Mouse (Mus musculus) stomach, embryonic 16.5 days (tissue): ENCODE measurements around the gene Ttc25. TPM values are rescaled to one million over a fixed set of nuclear protein-coding genes. Genes with fewer than 3 reads are reported as not detected.
"Not testable (repeated sequence)": the region's sequence is repeated elsewhere in the genome, so short reads cannot be mapped to it uniquely, and the experiment has no call there.

Experiments
- ATAC-seq: fragments of 200-750 bp; cut with Nextera tagmentation; 2 replicates; pipeline ENCODE4 v1.8.0; 2017; ENCODE audit warnings: moderate number of reproducible peaks, moderate TSS enrichment; ENCODE audit not compliant: insufficient read depth, low FRiP score
- H3K27ac ChIP-seq: fragments of 300-500 bp; sonication (generic); 2 replicates; pipeline ENCODE4 v1.5.1; 2014; ENCODE audit warnings: low read length
- H3K27me3 ChIP-seq: fragments of 300-500 bp; sonication (generic); 2 replicates; pipeline ENCODE4 v1.6.1; 2014; ENCODE audit warnings: low read length, control low read depth, mixed read lengths; ENCODE audit not compliant: control insufficient read depth, insufficient read depth
- H3K36me3 ChIP-seq: fragments of 300-500 bp; sonication (generic); 2 replicates; pipeline ENCODE4 v1.6.1; 2014; ENCODE audit warnings: low read length; ENCODE audit not compliant: control insufficient read depth, insufficient read depth
- H3K4me1 ChIP-seq: fragments of 300-500 bp; sonication (generic); 2 replicates; pipeline ENCODE4 v1.6.1; 2014; ENCODE audit warnings: low read length, control low read depth, mixed read lengths; ENCODE audit not compliant: control insufficient read depth, insufficient read depth
- H3K4me2 ChIP-seq: fragments of 300-500 bp; sonication (generic); 2 replicates; pipeline ENCODE4 v1.6.1; 2014; ENCODE audit warnings: low read depth, low read length, mixed read lengths
- H3K4me3 ChIP-seq: fragments of 300-500 bp; sonication (generic); replicated peaks from 2 replicates; pipeline ENCODE4 v1.5.1; 2014; ENCODE audit warnings: mild to moderate bottlenecking, low read length
- H3K9ac ChIP-seq: fragments of 300-500 bp; sonication (generic); 2 replicates; pipeline ENCODE4 v1.6.1; 2014; ENCODE audit warnings: low read length
- H3K9me3 ChIP-seq: fragments of 300-500 bp; sonication (generic); replicated peaks from 2 replicates; pipeline ENCODE4 v1.6.1; 2016; ENCODE audit warnings: low read length, control low read depth; ENCODE audit not compliant: control insufficient read depth
- WGBS: fragments of 180-500 bp; shearing (Covaris S2); extraction: QIAGEN DNeasy Blood & Tissue Kit; methylation state at CpG from one replicate; pipeline ENCODE4 v1.1.7; 2014; 5-methylcytosine and 5-hydroxymethylcytosine counted together
- polyA plus RNA-seq: library from polyadenylated mRNA; unstranded; fragments of >200 nt; fragmentation: Nextera tagmentation; extraction: Ambion mirVana; gene quantifications from 2 replicates; pipeline ENCODE4 v1.2.1, GENCODE M21; 2015

Gene Ttc25
- polyA plus RNA-seq, 1 experiment from 2014 or later = 0.40 TPM

GRCm38 (mm10) chr11:100527066-100527457 lies 18.3 kb upstream of the Ttc25 start:
- Histone ChIP-seq H3K27me3 (no peaks in the 10 kb centered on the region), H3K27ac (peak overlapping the region; percentile 94), H3K36me3 (peaks cover 13% of the 10 kb centered on the region; the same call in 1 of the 2 replicates), H3K9ac (peak overlapping the region; percentile 84), H3K4me3 (peak overlapping the region; percentile 86), H3K9me3 (no peaks in the 10 kb centered on the region), H3K4me2 (peak overlapping the region; percentile 86), H3K4me1 (peaks cover 30% of the 10 kb centered on the region)
- ATAC-seq = peak; percentile 26; the same call in 1 of the 2 replicates
- WGBS = under 1% methylated on average over 26 of the region's 26 CpGs

- peak within 1 kb of the TSS; percentile 86 for H3K4me2 ChIP-seq
- ATAC-seq = peak; percentile 99
- WGBS = under 1% methylated on average over 54 of the region's 54 CpGs
Observed at GRCm38 (mm10) chr11:100527458-100528374, 17.7 kb upstream of the Ttc25 start, which contains the start of gene Acly. Gene Acly (minus strand): TSS chr11:100528000.

GRCm38 (mm10) chr11:100528375-100529165 lies 16.8 kb upstream of the Ttc25 start:
- Histone ChIP-seq H3K4me2 (peak overlapping the region; percentile 76), H3K27ac (peak overlapping the region; percentile 94), H3K36me3 (no peaks in the 10 kb centered on the region), H3K9me3 (no peaks in the 10 kb centered on the region), H3K4me3 (peak overlapping the region; percentile 86), H3K27me3 (no peaks in the 10 kb centered on the region), H3K9ac (peak overlapping the region; percentile 84), H3K4me1 (peaks cover 30% of the 10 kb centered on the region)
- 21% methylated on average over 19 of the region's 19 CpGs for WGBS
- ATAC-seq = peak; percentile 7; the same call in 1 of the 2 replicates

More at GRCm38 (mm10) chr11:100527458-100528374, 17.7 kb upstream of the Ttc25 start, which contains the start of gene Acly:
- Histone ChIP-seq H3K27ac (peak within 1 kb of the TSS; percentile 94), H3K27me3 (no peaks in the 10 kb centered on the region), H3K4me1 (peaks cover 30% of the 10 kb centered on the region), H3K36me3 (0 out of 2 replicates have a peak, but pooled peaks cover 6% of the 10 kb centered on the region), H3K9ac (peak within 1 kb of the TSS; percentile 84), H3K4me3 (peak within 1 kb of the TSS; percentile 86), H3K9me3 (no peaks in the 10 kb centered on the region)

- Histone ChIP-seq H3K4me3 (no peak overlapping the region), H3K9ac (no peak overlapping the region), H3K27ac (no peak overlapping the region), H3K4me1 (no peaks in the 10 kb centered on the region), H3K27me3 (no peaks in the 10 kb centered on the region), H3K36me3 (no peaks in the 10 kb centered on the region), H3K9me3 (no peaks in the 10 kb centered on the region), H3K4me2 (no peak overlapping the region)
- ATAC-seq = no peak
- 80% methylated on average over 6 of the region's 6 CpGs for WGBS
Observed at GRCm38 (mm10) chr11:100533871-100534270, 11.5 kb upstream of the Ttc25 start.

- H3K27ac ChIP-seq = not testable (repeated sequence)
Observed at GRCm38 (mm10) chr11:100534411-100534810, 11.0 kb upstream of the Ttc25 start.

GRCm38 (mm10) chr11:100534821-100535220 lies 10.6 kb upstream of the Ttc25 start:
- not testable (repeated sequence) for ATAC-seq, H3K27ac ChIP-seq, H3K36me3 ChIP-seq, H3K9ac ChIP-seq, H3K9me3 ChIP-seq, H3K4me1 ChIP-seq, H3K27me3 ChIP-seq, H3K4me2 ChIP-seq, H3K4me3 ChIP-seq
- 86% methylated on average over 6 of the region's 6 CpGs for WGBS

More at GRCm38 (mm10) chr11:100534411-100534810, 11.0 kb upstream of the Ttc25 start:
- H3K27me3 ChIP-seq, H3K36me3 ChIP-seq, H3K4me1 ChIP-seq, ATAC-seq, H3K4me3 ChIP-seq, H3K4me2 ChIP-seq, H3K9me3 ChIP-seq, H3K9ac ChIP-seq: not testable (repeated sequence)
- WGBS = 83% methylated on average over 2 of the region's 2 CpGs

- 74% methylated on average over 1 of the region's 1 CpGs for WGBS
- ATAC-seq = no peak
Observed at GRCm38 (mm10) chr11:100535996-100536395, 9.4 kb upstream of the Ttc25 start.

GRCm38 (mm10) chr11:100536466-100536865 lies 8.9 kb upstream of the Ttc25 start:
- Histone ChIP-seq H3K4me2 (no peak overlapping the region), H3K4me3 (no peak overlapping the region), H3K9me3 (no peaks in the 10 kb centered on the region), H3K27ac (no peak overlapping the region), H3K36me3 (no peaks in the 10 kb centered on the region), H3K27me3 (no peaks in the 10 kb centered on the region), H3K9ac (no peak overlapping the region), H3K4me1 (no peaks in the 10 kb centered on the region)
- ATAC-seq = no peak

More at GRCm38 (mm10) chr11:100535996-100536395, 9.4 kb upstream of the Ttc25 start:
- no peaks in the 10 kb centered on the region for H3K4me1 ChIP-seq
- no peaks in the 10 kb centered on the region for H3K36me3 ChIP-seq
- H3K4me2 ChIP-seq = no peak overlapping the region
- no peak overlapping the region for H3K27ac ChIP-seq
- H3K9me3 ChIP-seq = no peaks in the 10 kb centered on the region
- no peak overlapping the region for H3K9ac ChIP-seq
- H3K27me3 ChIP-seq = no peaks in the 10 kb centered on the region
- no peak overlapping the region for H3K4me3 ChIP-seq
